Mouse (Mus musculus): ENCODE measurements around the gene Srpk2.

Gene Srpk2

DNA sequence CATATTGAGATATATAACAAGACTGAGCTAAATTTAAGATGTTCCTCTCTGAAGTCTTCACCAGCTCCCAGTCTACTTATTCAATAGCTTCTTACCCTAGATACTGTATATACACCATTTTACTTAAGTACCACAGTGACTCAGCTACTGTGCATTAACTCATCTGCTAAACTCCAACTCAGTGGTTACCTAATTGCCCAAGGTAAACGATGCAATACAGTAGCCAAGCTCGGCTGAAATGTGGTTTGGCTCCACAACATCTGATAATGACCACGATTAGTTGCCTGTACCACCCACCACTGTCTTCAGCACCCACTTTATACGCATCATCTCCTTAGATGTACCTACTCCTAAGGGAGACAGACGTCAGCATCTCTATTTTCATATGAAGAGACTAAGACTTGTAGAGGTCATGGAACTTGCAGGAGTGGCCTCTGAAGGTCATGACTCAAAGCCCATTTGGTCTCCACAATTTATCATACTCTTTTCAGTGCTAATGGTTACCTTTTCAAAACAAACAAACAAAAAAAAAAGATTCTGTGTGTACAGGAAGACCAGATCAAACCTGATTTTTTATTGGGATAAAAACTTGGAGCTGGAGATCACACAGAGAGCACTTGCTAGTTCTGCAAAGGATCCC lies 88.0 kb downstream of the Srpk2 start:
- POLR2A ChIA-PET: interaction anchor here (0.5 to 2.8 kb wide), 15 partner anchors 9 to 1044 kb away, joined by 3 to 12 read pairs (median 4); partner anchors contain the start of gene Kmt2e (in 2 of the 4)
- CTCF ChIA-PET: interaction anchor here in 1 of 4 experiments (0.9 kb wide), 1 partner anchor 22 kb away, joined by 3 read pairs; no protein-coding TSS in a partner anchor

DNA sequence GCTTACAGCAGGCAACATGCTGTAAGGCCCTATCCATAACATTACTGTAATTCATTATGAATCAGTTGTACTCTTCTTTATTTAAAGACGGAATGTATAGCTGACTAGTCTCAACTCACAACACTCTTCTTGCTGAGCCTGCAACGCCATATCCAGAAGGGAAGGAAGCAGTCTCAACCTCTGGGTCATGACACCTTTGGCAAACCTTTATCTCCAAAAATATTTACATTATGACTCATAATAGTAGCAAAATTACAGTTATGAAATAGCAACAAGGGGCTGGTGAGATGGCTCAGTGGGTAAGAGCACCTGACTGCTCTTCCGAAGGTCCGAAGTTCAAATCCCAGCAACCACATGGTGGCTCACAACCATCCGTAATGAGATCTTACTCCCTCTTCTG lies 94.1 kb downstream of the Srpk2 start:
- ChIA-PET POLR2A (interaction anchor here in 1 of 4 experiments (0.6 kb wide), 1 partner anchor 64 kb away, joined by 3 read pairs; no protein-coding TSS in a partner anchor), CTCF (interaction anchor here in 3 of 4 experiments (0.6 to 0.9 kb wide), 3 partner anchors 13 to 248 kb away, joined by 3 to 8 read pairs (median 3); no protein-coding TSS in a partner anchor)

DNA sequence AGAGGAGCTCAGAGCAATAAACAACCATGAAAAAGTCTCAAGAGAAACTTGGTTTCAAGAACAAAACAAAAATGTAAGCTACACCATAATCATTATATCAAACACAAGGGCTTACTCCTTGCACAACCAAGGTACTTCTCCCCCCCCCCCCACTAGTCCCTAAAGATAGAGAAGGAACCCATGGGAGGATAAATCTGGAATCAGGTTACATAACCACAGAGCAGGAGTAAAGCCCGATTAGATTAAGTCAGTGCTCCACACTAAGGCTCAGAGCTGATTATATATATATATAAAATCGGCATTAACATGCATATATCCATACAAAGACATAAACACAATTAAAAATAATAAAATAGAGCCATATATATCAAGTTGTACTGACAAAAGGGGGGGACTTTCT lies 96.8 kb downstream of the Srpk2 start:
- CTCF ChIA-PET: interaction anchor here in 2 of 4 experiments (0.6 to 0.9 kb wide), 4 partner anchors 15 to 1008 kb away, joined by 3 to 5 read pairs (median 4); no protein-coding TSS in a partner anchor
- POLR2A ChIA-PET: interaction anchor here in 1 of 4 experiments (0.9 to 1.6 kb wide), 5 partner anchors 9 to 56 kb away, joined by 3 to 7 read pairs (median 4); no protein-coding TSS in a partner anchor

DNA sequence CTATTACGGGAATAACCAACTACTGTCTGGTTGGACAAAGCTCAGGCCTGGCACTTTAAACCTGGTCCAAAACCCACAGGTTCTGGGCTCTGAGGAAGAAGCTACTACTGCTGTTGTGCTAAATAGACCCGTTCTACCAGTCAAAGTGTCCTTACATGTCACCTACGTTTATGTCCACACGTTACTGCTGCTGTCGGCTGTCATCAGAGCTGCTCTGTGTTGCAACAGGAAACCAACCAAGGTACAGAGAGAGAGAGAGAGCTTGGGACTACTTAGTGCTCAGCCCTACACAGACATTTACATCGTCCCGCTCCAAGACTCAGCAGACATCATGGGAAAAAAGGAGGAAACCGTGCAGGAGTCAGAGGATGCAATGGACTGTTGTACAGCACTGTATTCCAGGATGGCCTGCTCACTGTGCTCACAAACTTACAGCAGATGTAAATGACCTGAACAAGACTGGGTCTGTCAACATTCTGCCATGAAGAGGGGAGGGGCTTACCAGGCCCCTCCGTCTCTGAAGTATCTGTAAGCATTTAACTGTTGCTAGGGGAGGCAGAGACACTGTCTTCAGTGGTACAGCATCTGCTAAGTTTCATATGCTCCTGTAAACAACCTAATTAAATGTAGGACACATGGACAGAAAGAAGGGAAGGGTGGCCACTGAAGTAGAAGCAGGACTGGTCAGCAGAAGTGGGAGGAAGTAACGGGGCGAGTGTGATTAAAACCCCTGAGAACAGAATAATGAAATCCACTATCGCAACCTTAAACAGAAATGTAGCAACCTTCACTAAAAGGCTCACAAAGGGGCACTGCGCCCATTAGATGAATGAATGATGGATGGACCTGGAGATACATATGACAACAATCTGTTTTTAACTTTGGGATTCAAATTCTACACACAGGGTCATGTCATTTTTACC lies 97.6 kb downstream of the Srpk2 start:
- POLR2A ChIA-PET: interaction anchor here in 2 of 4 experiments (0.6 to 2.3 kb wide), 5 partner anchors 9 to 758 kb away, joined by 3 to 9 read pairs (median 6); partner anchors contain the start of gene Kmt2e (in 1 of the 2)
- CTCF ChIA-PET: interaction anchor here in 2 of 4 experiments (0.6 to 0.7 kb wide), 3 partner anchors 26 to 1009 kb away, joined by 3 to 5 read pairs (median 4); no protein-coding TSS in a partner anchor

DNA sequence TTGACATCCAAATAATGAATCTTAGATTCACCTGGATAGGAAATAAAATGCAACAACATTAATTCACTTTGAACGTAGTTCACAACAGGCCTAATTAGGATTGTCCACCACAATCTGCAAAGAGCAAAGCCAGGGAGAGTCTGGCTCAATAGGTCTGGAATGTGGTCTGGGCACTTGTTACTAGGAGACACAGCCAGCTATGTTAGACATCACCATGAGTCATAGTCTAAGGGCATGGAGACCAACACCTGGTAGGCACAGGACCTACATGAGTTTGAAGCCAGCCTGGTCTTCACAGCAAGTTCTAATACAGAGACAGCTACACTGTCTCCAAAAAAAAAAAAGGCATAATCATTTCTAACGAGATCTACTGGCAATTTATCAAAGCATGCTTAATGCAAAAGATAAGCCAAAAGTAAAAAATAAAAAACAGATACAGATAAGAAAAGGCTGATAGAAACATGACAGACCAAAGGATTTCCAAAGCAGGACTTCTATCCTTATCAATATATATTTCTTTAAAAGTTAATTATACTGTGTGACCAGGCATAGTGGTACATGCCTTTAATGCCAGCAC lies 102.8 kb downstream of the Srpk2 start:
- POLR2A ChIA-PET: interaction anchor here in 1 of 4 experiments (0.9 kb wide), 1 partner anchor 1843 kb away, joined by 3 read pairs; no protein-coding TSS in a partner anchor

DNA sequence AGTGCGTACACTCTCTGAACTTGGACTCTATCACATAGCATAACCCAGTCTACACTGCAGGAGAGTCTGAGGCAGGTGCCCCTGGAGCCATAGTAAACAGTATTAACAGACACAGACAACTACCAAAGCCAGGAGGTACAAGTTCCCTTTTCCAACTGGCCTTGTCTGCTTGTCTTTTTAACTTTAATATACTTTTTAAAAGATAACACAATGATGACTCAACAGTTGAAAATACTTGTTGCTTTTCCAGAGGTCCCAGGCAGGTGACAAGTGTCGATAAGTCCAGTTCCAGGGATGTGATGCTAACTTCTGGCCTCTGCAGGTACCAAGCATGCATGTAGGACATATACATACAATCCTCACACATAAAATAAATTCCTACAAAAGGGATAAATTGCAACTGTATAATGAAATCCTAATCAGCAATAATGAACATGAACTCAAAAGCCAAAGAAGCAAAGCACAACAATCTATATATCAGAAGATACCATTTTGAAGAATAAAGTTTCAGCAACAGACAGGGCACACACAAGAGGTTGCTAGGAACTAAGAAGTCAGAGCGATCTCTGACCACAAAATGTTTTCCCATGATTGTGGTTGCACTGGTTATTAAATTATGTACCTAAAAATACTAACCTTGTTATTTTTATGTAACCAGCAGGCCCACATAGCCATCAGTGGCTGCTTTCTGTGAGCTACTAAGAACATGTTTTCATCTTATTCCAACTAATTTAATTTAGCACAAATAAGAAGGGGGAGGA lies 105.1 kb downstream of the Srpk2 start:
- ChIA-PET POLR2A (no interaction called here), CTCF (no interaction called here)

More for the DNA sequence above, 102.8 kb downstream of the Srpk2 start:
- CTCF ChIA-PET: interaction anchor here in 1 of 4 experiments (0.7 kb wide), 1 partner anchor 190 kb away, joined by 5 read pairs; no protein-coding TSS in a partner anchor

DNA sequence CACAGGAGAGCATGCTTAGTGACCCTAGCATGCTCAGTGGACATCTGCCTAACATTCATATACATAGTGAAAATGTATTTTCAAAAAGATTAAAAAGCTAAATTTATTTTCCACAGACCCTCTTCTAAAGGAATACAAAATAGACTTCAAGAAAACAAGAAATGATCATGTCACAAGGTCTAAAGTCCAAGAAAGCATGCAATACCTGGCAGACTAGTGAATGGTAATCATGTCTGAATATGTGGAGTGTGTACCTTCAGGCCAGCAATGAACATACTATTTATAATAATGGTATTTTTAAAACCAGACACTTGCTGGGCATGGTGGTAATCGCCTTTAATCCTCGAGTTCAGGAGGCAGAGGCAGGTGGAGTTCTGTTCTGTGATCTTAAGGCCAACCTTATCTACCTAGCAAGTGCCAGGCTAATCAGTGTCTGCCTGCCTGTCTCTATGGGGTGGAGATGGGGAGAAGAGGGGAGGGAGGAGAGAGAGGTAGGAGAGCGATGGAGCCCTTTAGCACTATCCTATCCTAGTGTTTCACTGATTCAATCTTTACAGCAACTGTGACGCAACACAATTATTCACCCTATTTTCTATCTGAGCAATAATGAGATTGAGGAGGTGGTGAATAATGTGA lies 106.0 kb downstream of the Srpk2 start:
- POLR2A ChIA-PET: interaction anchor here in 1 of 4 experiments (1.4 kb wide), 1 partner anchor 35 kb away, joined by 5 read pairs; no protein-coding TSS in a partner anchor

DNA sequence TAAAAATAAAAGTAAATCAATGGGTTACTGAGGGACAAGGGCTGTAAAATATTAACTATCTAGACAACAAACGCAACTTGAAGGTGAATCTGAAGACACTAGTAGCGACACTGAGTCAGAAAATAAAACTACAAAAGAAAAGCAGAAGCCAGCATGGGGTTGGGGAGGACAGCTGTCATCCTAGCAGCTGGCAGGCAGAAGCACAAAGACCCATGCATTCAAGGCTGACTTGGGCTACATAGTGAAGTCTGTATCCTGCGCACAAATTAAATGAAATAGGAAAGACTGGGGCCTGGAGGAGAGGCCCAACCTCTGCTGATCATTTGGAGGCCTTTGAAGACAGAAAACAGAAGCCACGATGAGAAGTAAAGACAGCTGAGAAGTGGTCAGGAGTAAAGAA lies 106.6 kb downstream of the Srpk2 start:
- ChIA-PET CTCF (no interaction called here), POLR2A (interaction anchor here in 1 of 4 experiments (1.4 kb wide), 1 partner anchor 36 kb away, joined by 5 read pairs; no protein-coding TSS in a partner anchor)

More for the DNA sequence above, 106.0 kb downstream of the Srpk2 start:
- CTCF ChIA-PET: no interaction called here

DNA sequence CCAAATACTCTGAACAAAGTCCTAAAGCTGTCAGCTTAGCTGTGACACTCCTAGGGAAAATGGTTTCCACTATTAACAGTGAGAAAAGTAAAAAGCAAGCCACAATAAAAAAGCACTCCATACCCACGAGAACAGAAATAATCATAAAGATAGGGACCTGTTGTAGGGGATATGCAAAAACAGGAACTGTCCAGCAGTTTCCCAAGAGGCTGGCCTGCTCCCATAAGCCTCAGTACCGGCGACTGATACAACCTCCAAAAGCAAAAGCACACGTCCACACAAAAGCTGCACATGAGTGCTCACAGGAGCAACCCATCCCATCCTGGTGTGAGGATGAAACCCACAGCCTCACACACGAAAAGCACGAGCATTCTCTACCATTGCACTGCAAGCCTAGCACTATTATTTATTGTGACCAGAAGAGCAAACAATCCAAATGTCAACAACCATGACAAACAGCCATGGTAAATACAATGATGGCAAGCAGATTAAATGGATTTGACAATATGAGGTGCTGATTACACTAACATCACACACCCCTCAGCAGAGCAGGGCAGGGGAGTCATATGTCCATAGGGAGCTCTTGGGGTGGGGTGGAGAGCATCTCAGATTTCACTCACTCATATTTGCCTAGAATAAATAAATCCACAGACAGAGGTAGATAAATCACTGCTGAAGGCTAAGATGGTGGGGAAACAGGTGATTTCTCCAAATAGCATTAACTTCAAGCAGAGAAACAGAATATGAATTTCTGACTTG lies 107.9 kb downstream of the Srpk2 start:
- POLR2A ChIA-PET: interaction anchor here in 2 of 4 experiments (1.0 to 1.3 kb wide), 3 partner anchors 9 to 33 kb away, joined by 3 to 4 read pairs (median 3); no protein-coding TSS in a partner anchor
- CTCF ChIA-PET: interaction anchor here in 1 of 4 experiments (0.6 kb wide), 1 partner anchor 14 kb away, joined by 3 read pairs; no protein-coding TSS in a partner anchor

DNA sequence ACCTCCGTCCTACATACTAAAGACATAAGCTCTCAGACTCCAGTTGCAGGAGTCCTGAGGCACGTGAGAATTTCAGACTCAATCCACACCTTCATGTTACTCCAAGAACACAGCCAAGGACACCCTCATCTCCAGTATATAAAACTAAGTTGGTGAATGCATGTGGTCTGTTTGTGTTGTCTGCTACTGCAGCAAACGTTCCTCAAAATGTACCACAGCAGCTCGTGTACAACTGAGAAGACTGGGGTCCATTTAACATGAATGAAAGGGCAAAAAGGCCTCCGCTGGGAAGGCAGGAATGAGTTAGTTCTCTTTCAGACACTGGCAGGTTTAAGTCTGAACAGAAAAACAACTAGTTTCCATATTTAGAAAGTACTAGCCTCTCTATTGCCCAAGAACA lies 110.5 kb downstream of the Srpk2 start:
- CTCF ChIA-PET: interaction anchor here in 3 of 4 experiments (0.5 to 1.4 kb wide), 4 partner anchors 35 to 327 kb away, joined by 3 to 11 read pairs (median 5); no protein-coding TSS in a partner anchor
- POLR2A ChIA-PET: no interaction called here

DNA sequence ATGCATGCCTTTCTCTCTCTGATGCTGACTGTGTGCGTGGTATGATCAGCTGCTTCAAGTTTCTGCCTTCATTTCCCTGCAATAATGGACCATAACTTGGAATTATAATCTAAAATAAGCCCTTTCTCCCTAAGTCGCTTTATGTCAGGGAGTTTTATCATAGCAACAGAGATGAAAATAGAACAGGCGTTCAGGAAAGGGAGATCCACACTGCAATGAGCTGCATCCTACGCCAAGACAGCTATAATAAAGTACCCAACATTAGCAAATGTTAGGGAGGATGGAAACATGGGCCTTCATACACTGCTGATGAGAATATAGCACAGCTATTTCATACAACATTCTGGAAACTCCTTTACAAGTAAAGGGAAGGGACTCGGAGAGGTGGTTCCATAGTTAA lies 116.2 kb downstream of the Srpk2 start:
- CTCF ChIA-PET: interaction anchor here in 1 of 4 experiments (0.6 kb wide), 1 partner anchor 43 kb away, joined by 4 read pairs; no protein-coding TSS in a partner anchor
- POLR2A ChIA-PET: interaction anchor here in 2 of 4 experiments (1.0 to 1.5 kb wide), 4 partner anchors 9 to 24 kb away, joined by 3 to 5 read pairs (median 4); no protein-coding TSS in a partner anchor

DNA sequence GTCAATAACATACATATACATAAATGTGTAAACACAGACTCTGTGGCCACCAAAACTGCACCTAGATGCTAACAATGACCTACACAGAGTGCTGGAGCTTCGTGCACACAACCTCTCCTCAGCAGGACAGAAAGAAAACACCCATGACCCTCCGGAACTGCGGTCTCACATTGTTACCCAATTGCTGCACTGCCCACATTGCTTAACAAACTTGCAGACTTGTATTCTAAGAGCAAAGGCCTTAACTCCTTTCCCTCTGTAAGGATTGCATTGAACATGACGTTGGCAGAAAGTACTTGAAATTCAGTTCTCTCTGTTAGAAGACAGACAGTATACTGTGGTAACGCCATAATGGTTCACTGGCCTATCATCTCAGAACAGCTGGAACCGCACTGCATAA lies 118.0 kb downstream of the Srpk2 start:
- CTCF ChIA-PET: no interaction called here

DNA sequence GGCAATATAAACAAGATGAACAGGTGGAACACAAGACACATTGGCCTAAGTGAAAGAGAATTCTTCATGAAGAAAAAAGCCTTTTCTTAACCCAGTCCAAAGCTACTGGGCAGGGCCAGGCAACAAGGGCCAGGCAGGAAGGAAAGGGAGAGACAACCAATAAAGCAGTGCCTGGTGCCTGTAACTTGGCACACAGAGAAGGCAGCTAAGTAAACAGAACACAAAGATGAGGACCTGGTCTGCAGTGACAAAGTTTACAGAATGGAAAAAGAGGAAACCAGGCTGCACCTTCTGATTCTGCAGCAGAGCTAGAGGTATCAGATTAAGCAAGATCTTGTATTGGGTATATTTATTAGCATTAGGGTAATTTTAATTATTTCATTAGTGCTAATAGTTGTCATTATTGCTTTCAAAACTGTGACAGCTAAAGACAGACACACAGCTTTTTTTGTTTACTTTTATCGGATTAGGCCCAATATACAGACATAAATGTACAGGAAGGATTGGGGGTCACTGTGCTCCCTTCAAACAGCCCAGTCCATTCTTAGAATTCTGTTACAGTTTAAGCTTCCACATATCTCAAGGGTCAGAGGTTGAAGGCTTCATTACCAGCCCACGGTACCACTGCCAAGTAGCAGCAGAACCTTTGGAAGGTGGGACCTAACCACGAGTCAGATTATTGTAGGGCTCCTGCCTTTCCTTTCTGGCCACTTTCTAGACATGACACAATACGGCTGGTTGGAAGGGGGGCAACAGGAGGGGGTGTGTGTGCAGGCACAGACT lies 121.9 kb downstream of the Srpk2 start:
- CTCF ChIA-PET: no interaction called here
- POLR2A ChIA-PET: interaction anchor here in 1 of 4 experiments (1.1 kb wide), 1 partner anchor 11 kb away, joined by 3 read pairs; no protein-coding TSS in a partner anchor

More for the DNA sequence above, 118.0 kb downstream of the Srpk2 start:
- POLR2A ChIA-PET: interaction anchor here in 1 of 4 experiments (2.2 kb wide), 1 partner anchor 11 kb away, joined by 6 read pairs; no protein-coding TSS in a partner anchor

DNA sequence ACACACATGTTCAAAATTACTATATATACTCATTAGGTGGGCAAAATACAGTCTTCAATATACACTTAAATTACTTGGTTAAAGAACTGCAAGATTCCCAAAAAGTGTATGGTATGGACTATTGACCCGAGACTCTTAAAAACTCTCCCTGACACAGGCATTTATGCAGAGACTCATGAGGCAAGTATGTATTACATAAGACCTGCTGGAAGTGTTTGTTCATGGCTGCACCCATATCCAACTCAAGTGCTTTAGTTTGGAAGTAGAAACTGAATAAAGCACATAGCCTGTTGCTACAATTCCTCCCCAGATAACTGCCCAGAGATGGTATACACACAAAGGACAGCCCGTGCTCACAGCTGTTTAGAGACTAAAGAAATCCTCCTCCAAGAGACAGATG lies 123.2 kb downstream of the Srpk2 start:
- ChIA-PET CTCF (no interaction called here), POLR2A (no interaction called here)

DNA sequence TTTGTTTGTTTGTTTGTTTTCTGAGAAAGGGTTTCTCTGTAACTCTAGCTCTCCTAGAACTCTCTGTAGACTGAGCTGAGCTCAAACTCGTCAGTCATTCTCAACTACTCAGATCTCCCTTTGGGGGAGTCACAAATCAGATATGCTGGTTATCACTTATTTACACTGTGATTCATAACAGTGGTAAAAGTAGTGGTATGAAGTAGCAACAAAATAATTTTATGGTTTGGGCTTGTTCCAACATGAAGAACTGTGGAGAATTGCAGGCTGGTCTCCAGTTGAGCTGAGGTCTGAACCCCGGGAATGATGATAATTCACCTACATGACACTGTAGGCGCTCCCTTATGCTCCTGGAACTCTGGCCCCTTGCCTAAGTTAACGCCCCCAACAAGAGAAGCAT lies 124.2 kb downstream of the Srpk2 start:
- ChIA-PET CTCF (interaction anchor here in 1 of 4 experiments (0.6 kb wide), 1 partner anchor 20 kb away, joined by 4 read pairs; no protein-coding TSS in a partner anchor), POLR2A (interaction anchor here in 2 of 4 experiments (0.7 to 1.3 kb wide), 3 partner anchors 13 to 83 kb away, joined by 3 to 4 read pairs (median 3); no protein-coding TSS in a partner anchor)

Measured in embryonic stem cell, embryonic (primary cell).